Mouse (Mus musculus) G1E (cell line): ENCODE measurements around the gene Irf7. TPM values are rescaled to one million over a fixed set of nuclear protein-coding genes. Genes with fewer than 3 reads are reported as not detected.

ENCODE experiments used
- ATAC-seq: 2 replicates; pipeline ENCODE4 v1.8.0; 2016; ENCODE audit warnings: mild to moderate bottlenecking; ENCODE audit not compliant: insufficient number of reproducible peaks, poor library complexity, low FRiP score, severe bottlenecking; ENCODE audit errors: extremely low read depth
- DNase-seq: peaks from one replicate; pipeline ENCODE4 v3.0.0; 2012; ENCODE audit warnings: low spot score
- H3K27me3 ChIP-seq: 2 replicates; pipeline ENCODE4 v1.6.1; 2012; ENCODE audit warnings: mild to moderate bottlenecking, low read length, inconsistent platforms; ENCODE audit not compliant: insufficient read depth
- H3K36me3 ChIP-seq: replicated peaks from 2 replicates; pipeline ENCODE3; 2012; ENCODE audit warnings: mild to moderate bottlenecking, inconsistent platforms
- H3K4me1 ChIP-seq: 2 replicates; pipeline ENCODE4 v1.6.1; 2012; ENCODE audit warnings: low read depth, low read length, inconsistent platforms, mixed read lengths; ENCODE audit not compliant: insufficient read depth
- H3K4me3 ChIP-seq: 2 replicates; pipeline ENCODE4 v1.5.1; 2012; ENCODE audit warnings: low read depth, mild to moderate bottlenecking, inconsistent platforms, low read length, moderate library complexity, mixed read lengths
- H3K9me3 ChIP-seq: replicated peaks from 2 replicates; pipeline ENCODE4 v1.6.1; 2012; ENCODE audit warnings: inconsistent platforms
- CTCF ChIP-seq: IDR thresholded peaks from 2 replicates; pipeline ENCODE4 v1.5.1; 2012; ENCODE audit warnings: low read depth, low read length, inconsistent platforms, mixed read lengths
- GATA1 ChIP-seq: IDR thresholded peaks from 2 replicates; pipeline ENCODE4 v1.6.1; 2012; ENCODE audit warnings: borderline replicate concordance, low read length, inconsistent platforms, mixed read lengths
- GATA2 ChIP-seq: IDR thresholded peaks from 2 replicates; pipeline ENCODE4 v1.6.1; 2012; ENCODE audit warnings: low read depth, low read length, inconsistent platforms, borderline replicate concordance
- POLR2AphosphoS5 ChIP-seq: IDR thresholded peaks from 2 replicates; pipeline ENCODE4 v1.6.1; 2012; ENCODE audit warnings: low read depth, low read length, inconsistent platforms; ENCODE audit not compliant: insufficient replicate concordance
- TAL1 ChIP-seq: conservative IDR thresholded peaks from 2 replicates; pipeline ENCODE4 v1.6.1; 2012; ENCODE audit warnings: low read depth, low read length, inconsistent platforms, mixed read lengths
- polyA plus RNA-seq: library from polyadenylated mRNA; stranded (reverse); fragments of >175 nt; gene quantifications from 2 replicates; pipeline ENCODE4 v1.2.3, GENCODE M21; 2012
- total RNA-seq, 2 experiments: library from RNA; stranded (forward) in 1 of 2; stranded (reverse) in 1 of 2; fragments of 200-1000 nt in 1 of 2; fragments of >200 nt in 1 of 2; fragmentation: Nextera tagmentation in 1 of 2; gene quantifications; 2 replicates each; pipeline ENCODE4 v1.2.3; 2014 to 2017

Gene Irf7
- total and polyA plus RNA-seq, 3 experiments, result 1.6 to 12.9 (median 6.8) TPM

DNA sequence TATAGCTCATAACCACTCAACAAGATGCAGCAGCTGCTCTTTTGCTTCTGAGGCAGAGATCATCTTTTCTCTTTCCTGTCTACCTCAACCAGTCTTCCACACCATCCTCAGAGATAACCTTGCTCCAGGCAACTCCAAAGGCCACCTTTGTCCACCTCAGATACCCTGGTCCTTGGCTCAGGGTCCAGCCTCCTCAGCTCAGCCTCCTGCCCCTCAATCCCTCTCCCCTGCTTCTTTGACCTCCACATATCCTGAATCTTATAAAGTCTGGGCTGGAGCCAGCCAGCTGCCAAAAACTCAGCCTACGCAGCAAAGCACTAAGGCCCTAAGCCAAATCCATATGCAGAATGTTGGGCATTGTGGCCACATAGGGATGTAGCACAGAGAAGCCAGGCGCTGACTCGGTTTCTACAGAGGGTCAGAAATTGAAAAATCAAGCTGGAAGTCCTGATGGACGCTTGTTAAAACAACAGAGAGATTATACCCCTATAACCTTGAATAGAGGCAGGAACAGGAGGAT lies 43.5 kb downstream of the Irf7 start:
- H3K4me3 ChIP-seq, result no peak overlapping the region; the same call in 1 of the 2 replicates

GRCm38 (mm10) chr7:141222126-141222467 lies 44.2 kb downstream of the Irf7 start:
- Histone ChIP-seq H3K27me3 (no peaks in the 10 kb centered on the region), H3K9me3 (no peaks in the 10 kb centered on the region), H3K4me3 (peak overlapping the region; percentile 99; the same call in 1 of the 2 replicates), H3K4me1 (peaks cover 57% of the 10 kb centered on the region), H3K36me3 (peaks cover 40% of the 10 kb centered on the region)
- DNase-seq (no peak), ATAC-seq (no peak)
- no peak for TF ChIP-seq GATA2
- TF ChIP-seq TAL1, result no peak
- no peak for TF ChIP-seq POLR2AphosphoS5

More for the DNA sequence above, 43.5 kb downstream of the Irf7 start:
- Histone ChIP-seq H3K4me1 (peaks cover 52% of the 10 kb centered on the region), H3K36me3 (peaks cover 34% of the 10 kb centered on the region), H3K27me3 (no peaks in the 10 kb centered on the region), H3K9me3 (no peaks in the 10 kb centered on the region)
- no peak for DNase-seq
- TF ChIP-seq CTCF, result no peak
- TF ChIP-seq GATA1, result no peak
- no peak for ATAC-seq

- Histone ChIP-seq H3K36me3 (peaks cover 46% of the 10 kb centered on the region), H3K4me1 (peaks cover 63% of the 10 kb centered on the region), H3K4me3 (peak overlapping the region; percentile 99), H3K27me3 (no peaks in the 10 kb centered on the region), H3K9me3 (no peaks in the 10 kb centered on the region)
- DNase-seq (peak; percentile 95), ATAC-seq (peak; percentile 98)
- TF ChIP-seq GATA1 (no peak), TAL1 (no peak), CTCF (no peak), GATA2 (no peak), POLR2AphosphoS5 (no peak)
Observed at GRCm38 (mm10) chr7:141221249-141222125, 44.8 kb downstream of the Irf7 start.

- TF ChIP-seq GATA2, result no peak
- no peak for TF ChIP-seq GATA1
- no peak for TF ChIP-seq TAL1
- no peak for TF ChIP-seq CTCF
- TF ChIP-seq POLR2AphosphoS5, result no peak
- no peak for ATAC-seq
- H3K36me3 ChIP-seq, result peaks cover 47% of the 10 kb centered on the region
- DNase-seq, result no peak
- H3K4me1 ChIP-seq, result peaks cover 73% of the 10 kb centered on the region
- no peaks in the 10 kb centered on the region for H3K27me3 ChIP-seq
- peak overlapping the region; percentile 99 for H3K4me3 ChIP-seq
- no peaks in the 10 kb centered on the region for H3K9me3 ChIP-seq
Observed at GRCm38 (mm10) chr7:141220377-141220776, 45.9 kb downstream of the Irf7 start.

- DNase-seq, result no peak
- Histone ChIP-seq H3K27me3 (no peaks in the 10 kb centered on the region), H3K9me3 (no peaks in the 10 kb centered on the region), H3K4me1 (peaks cover 81% of the 10 kb centered on the region), H3K36me3 (peaks cover 47% of the 10 kb centered on the region), H3K4me3 (peak overlapping the region; percentile 99; the same call in 1 of the 2 replicates)
- ATAC-seq, result no peak
- TF ChIP-seq TAL1, result no peak
- no peak for TF ChIP-seq CTCF
- no peak for TF ChIP-seq POLR2AphosphoS5
- TF ChIP-seq GATA1, result no peak
- TF ChIP-seq GATA2, result no peak
Observed at GRCm38 (mm10) chr7:141219558-141220099, 46.7 kb downstream of the Irf7 start.

DNA sequence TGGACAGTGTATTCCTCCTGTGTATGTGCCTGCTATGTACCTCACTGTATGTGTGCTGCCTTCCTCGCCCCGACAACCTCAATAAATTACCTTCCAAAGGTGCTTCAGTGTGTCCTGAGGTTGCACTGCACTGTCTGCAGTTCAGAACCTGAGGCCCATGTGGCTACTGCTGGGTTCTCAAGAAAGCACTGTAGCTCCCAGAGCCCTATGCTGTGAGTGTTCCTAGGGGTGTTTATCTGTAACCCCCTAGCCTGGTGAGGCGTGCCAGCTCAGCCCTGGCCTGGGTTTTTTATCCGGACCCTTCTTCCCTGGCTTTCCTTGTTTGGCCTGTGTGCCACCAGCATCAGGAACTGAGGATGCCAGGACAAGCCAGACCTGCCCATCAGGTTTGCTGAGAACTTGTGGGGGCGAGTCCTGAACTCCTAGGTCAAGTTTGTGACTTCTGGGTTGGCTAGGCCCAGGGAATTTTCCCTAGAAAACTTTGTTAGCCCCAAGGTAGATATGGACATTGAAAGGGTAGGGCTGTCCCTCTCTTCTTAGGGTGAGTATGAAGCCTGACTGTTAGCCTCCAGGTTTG lies 47.6 kb downstream of the Irf7 start:
- peaks cover 47% of the 10 kb centered on the region for H3K36me3 ChIP-seq
- no peak for ATAC-seq
- H3K27me3 ChIP-seq, result peaks cover 2% of the 10 kb centered on the region; the same call in 1 of the 2 replicates

More for the DNA sequence above, 47.6 kb downstream of the Irf7 start:
- peaks cover 89% of the 10 kb centered on the region for H3K4me1 ChIP-seq
- H3K4me3 ChIP-seq, result no peak overlapping the region; the same call in 1 of the 2 replicates
- TF ChIP-seq GATA1, result no peak
- no peak for DNase-seq
- no peaks in the 10 kb centered on the region for H3K9me3 ChIP-seq
